Mouse (Mus musculus) duodenum, adult 2 months (tissue): ENCODE data around the gene Deaf1. TPM values are rescaled to one million over a fixed set of nuclear protein-coding genes. Genes with fewer than 3 reads are reported as not detected.

Source experiments
- polyA plus RNA-seq: library from polyadenylated mRNA; depleted of rRNA; stranded (reverse); fragments of >200 nt; gene quantifications from 2 replicates; pipeline ENCODE4 v1.2.3, GENCODE M21; 2012; ENCODE audit warnings: low replicate concordance; rRNA removed

Deaf1 gene
- 25.6 and 42.3 TPM in 2 replicates for polyA plus RNA-seq

GRCm38 (mm10) chr7:141327469-141328372, at the start of gene Deaf1, which contains the start of gene Tmem80:
Deaf1 (minus strand) TSS chr7:141327690.
Tmem80 (plus strand) TSS chr7:141327739.

DNA sequence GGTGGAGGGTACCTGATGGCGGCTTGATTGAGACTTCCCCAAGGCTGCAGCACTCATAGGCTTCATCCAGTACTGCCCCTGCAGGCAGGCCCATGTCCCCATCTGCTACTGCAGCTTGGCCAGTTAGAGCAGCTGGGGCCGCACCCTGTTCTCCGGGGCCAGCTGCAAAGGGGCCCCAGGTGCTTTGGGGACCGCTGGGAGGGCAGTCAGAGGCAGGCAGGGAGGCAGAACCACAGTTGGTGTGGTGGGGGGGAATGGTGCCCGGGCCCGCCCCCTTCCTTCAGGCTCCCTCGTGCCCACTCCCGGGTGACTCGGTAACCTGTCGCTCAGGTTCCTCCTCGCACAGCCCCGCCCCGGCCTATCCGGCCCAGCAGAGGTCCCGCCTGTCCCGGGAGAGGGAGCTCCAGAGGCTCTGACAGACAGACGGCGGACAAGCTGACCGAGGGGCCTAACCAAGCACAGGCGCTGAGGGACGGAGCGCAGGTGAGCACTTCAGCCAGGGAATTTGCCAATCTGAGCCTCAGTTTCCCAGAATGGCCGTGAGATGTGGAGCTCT, 11.2 kb upstream of the Deaf1 start, which contains the start of gene Eps8l2:
Gene Eps8l2, plus strand, starts transcription at position 305 of the 556 bp plus-strand sequence.

DNA sequence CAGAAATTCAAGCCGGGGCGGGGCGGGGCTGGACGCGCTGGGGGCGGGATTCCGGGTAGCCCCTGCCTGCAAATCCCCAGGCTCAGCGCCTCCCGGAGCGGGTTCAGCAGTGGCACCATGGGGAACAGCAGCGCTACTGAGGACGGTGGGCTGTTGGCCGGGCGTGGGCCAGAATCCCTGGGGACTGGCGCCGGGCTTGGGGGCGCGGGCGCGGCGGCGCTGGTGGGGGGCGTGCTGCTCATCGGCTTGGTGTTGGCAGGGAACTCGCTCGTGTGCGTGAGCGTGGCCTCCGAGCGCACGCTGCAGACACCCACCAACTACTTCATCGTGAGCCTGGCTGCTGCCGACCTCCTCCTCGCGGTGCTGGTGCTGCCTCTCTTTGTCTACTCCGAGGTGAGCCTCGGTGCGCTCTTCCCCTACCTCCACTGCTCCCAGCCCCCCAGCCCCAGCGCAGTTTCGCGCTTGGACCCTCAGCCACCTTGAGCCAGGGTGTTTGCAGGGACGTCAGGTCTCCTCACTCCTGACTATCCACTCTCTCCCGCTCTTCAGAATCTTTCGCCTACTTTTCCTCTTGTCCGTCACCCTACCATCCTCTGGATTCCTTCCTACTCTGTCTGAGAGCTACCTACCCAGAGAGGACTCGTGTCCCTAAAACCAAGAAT, 35.4 kb downstream of the Deaf1 start, which contains the start of gene Drd4:
Gene Drd4, plus strand, starts transcription at position 86 of the 662 bp plus-strand sequence.

DNA sequence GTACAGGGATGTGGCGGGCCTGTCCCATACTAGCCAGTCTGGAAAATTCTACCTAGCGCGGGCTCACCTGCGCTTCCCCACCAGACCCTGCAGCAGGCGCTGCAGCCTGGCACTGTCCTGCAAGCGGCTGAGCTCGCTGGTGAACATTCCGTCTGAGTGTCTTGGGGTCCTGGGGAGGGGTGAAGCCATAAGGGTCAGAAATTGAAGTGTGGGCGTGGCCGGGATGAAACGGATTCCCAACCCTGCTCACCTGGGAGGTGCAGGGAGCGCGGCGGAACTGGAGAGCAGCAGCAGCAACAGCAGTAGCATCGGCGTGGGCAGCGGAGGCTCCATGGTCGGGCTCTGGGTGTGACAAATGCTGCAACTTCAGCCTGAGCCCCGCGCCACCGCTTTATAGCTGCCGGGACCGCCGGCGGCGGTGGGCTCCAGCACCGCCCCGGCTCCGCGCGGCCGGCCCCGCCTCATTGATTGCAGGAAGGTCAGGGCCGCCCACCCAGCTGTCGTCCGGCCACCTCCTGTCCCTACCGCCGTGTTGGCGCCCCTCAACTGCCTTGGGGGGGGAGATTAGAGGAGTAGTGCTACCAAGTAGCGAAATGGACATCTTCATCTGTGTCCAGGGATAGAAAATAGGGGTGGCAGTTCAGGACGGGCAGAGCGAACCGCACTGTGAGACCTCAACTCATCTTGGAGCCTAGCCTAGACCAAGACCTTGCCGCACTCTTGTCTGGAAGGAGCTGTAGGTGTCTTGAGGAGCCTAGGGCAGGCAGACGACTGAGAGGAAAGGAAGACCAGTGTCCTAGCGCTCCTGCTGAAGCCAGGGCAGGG, 48.5 kb downstream of the Deaf1 start, which contains the start of gene Sct:
Gene Sct, minus strand, starts transcription at position 368 of the 825 bp plus-strand sequence.

DNA sequence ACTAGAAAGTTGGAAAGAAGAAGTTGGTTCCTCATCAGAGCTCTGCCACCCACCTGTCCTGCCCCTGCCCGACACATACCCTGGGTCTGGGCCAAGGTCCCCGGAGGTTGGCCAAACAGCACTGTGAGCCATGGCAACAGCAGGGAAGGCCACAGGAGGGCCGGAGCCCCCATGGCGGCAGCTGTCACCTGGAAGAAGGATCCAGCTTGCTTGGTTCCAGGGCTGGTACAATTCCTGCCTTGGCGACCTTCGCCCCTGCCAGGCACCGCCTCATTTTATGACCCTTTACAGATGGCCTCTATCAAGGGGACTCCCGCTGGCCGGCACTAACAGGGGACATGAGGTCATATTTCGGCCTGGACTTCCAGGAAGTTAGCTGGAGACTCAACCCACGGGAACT, 50.9 kb downstream of the Deaf1 start, which contains the start of gene Cdhr5:
Gene Cdhr5, minus strand, starts transcription at position 241 of the 400 bp plus-strand sequence.

GRCm38 (mm10) chr7:141265739-141266561, 61.5 kb downstream of the Deaf1 start, which contains the start of gene Irf7:
Irf7 (minus strand) TSS chr7:141266481.

Other genes with a start within 250 kb of the Deaf1 start
- 124 and 153 TPM in 2 replicates for gene Pkp3, start 249.5 kb downstream of the Deaf1 start, polyA plus RNA-seq
- 36.7 and 51.6 TPM in 2 replicates for gene Sigirr, start 227.1 kb downstream of the Deaf1 start, polyA plus RNA-seq
- 63.8 and 73.8 TPM in 2 replicates for gene Ano9, start 209.9 kb downstream of the Deaf1 start, polyA plus RNA-seq
- gene Ptdss2, start 205.3 kb downstream of the Deaf1 start, polyA plus RNA-seq: 22.2 and 35.2 TPM in 2 replicates
- gene Rnh1, start 154.8 kb downstream of the Deaf1 start, polyA plus RNA-seq: 101 and 118 TPM in 2 replicates
- 42.6 and 50.0 TPM in 2 replicates for gene Hras, start 133.7 kb downstream of the Deaf1 start, polyA plus RNA-seq
- gene Lrrc56, start 133.5 kb downstream of the Deaf1 start, polyA plus RNA-seq: 6.5 and 9.6 TPM in 2 replicates
- gene Lmntd2, start 113.6 kb downstream of the Deaf1 start, polyA plus RNA-seq: 9.3 and 10.1 TPM in 2 replicates
- 141 and 227 TPM in 2 replicates for gene Rassf7, start 111.8 kb downstream of the Deaf1 start, polyA plus RNA-seq
- 28.2 and 33.6 TPM in 2 replicates for gene Phrf1, start 98.9 kb downstream of the Deaf1 start, polyA plus RNA-seq
- 130 and 684 TPM in 2 replicates for gene Irf7, start 61.2 kb downstream of the Deaf1 start, polyA plus RNA-seq
- gene Cdhr5, start 50.9 kb downstream of the Deaf1 start, polyA plus RNA-seq: 584 and 1,633 TPM in 2 replicates
- 313 and 900 TPM in 2 replicates for gene Sct, start 48.6 kb downstream of the Deaf1 start, polyA plus RNA-seq
- gene Drd4, start 35.7 kb downstream of the Deaf1 start, polyA plus RNA-seq: 0.08 and 0.33 TPM in 2 replicates
- 17.7 and 21.9 TPM in 2 replicates for gene Tmem80, start within 50 bp of the Deaf1 start, polyA plus RNA-seq
- 289 and 479 TPM in 2 replicates for gene Eps8l2, start 11.2 kb upstream of the Deaf1 start, polyA plus RNA-seq
- 174 and 342 TPM in 2 replicates for gene Taldo1, start 64.5 kb upstream of the Deaf1 start, polyA plus RNA-seq
- gene Gatd1, start 86.4 kb upstream of the Deaf1 start, polyA plus RNA-seq: 22.6 and 44.4 TPM in 2 replicates
- gene Cend1, start 101.8 kb upstream of the Deaf1 start, polyA plus RNA-seq: 1.1 TPM in 2 replicates
- gene Slc25a22, start 110.2 kb upstream of the Deaf1 start, polyA plus RNA-seq: 93.2 and 420 TPM in 2 replicates
- 9.0 and 12.6 TPM in 2 replicates for gene Pidd1, start 116.3 kb upstream of the Deaf1 start, polyA plus RNA-seq
- gene Rplp2, start 119.7 kb upstream of the Deaf1 start, polyA plus RNA-seq: 246 and 380 TPM in 2 replicates
- 208 and 377 TPM in 2 replicates for gene Pnpla2, start 127.5 kb upstream of the Deaf1 start, polyA plus RNA-seq
- 47.9 and 73.5 TPM in 2 replicates for gene Cracr2b, start 133.4 kb upstream of the Deaf1 start, polyA plus RNA-seq
- 213 and 344 TPM in 2 replicates for gene Cd151, start 139.7 kb upstream of the Deaf1 start, polyA plus RNA-seq
- 19.2 and 22.7 TPM in 2 replicates for gene Polr2l, start 147.4 kb upstream of the Deaf1 start, polyA plus RNA-seq
- 22.4 and 25.5 TPM in 2 replicates for gene Tspan4, start 147.6 kb upstream of the Deaf1 start, polyA plus RNA-seq
- 38.8 and 40.9 TPM in 2 replicates for gene Chid1, start 212.2 kb upstream of the Deaf1 start, polyA plus RNA-seq
- gene Ap2a2, start 234.5 kb upstream of the Deaf1 start, polyA plus RNA-seq: 57.1 and 96.3 TPM in 2 replicates